Mouse (Mus musculus) bone marrow, adult 2 months (tissue): ENCODE data around the gene Nmur1. TPM values are rescaled to one million over a fixed set of nuclear protein-coding genes. Genes with fewer than 3 reads are reported as not detected.
A peak's percentile ranks its signal among the peaks of the same experiment; 100 is the strongest.

Experiments used
- H3K27ac ChIP-seq: fragments of 200-500 bp; 2 replicates; pipeline ENCODE4 v1.5.1; 2012; ENCODE audit warnings: low read depth, mild to moderate bottlenecking, control low read depth, inconsistent platforms, low read length; ENCODE audit not compliant: control insufficient read depth, poor library complexity, insufficient read depth
- H3K4me1 ChIP-seq: fragments of 200-500 bp; 2 replicates; pipeline ENCODE4 v1.6.1; 2011; ENCODE audit warnings: low read length; ENCODE audit not compliant: control insufficient read depth, insufficient read depth
- H3K4me3 ChIP-seq: fragments of 200-500 bp; replicated peaks from 2 replicates; pipeline ENCODE3; 2011; ENCODE audit warnings: mild to moderate bottlenecking, low read depth, low read length, control low read depth; ENCODE audit not compliant: control insufficient read depth
- CTCF ChIP-seq: fragments of 200-500 bp; IDR thresholded peaks from 2 replicates; pipeline ENCODE4 v1.5.1; 2011; ENCODE audit warnings: low read length, control low read depth; ENCODE audit not compliant: control insufficient read depth, insufficient read depth
- POLR2A ChIP-seq: fragments of 200-500 bp; IDR thresholded peaks from 2 replicates; pipeline ENCODE4 v1.6.1; 2011; ENCODE audit warnings: low read depth, mild to moderate bottlenecking, control low read depth, low read length, borderline replicate concordance; ENCODE audit not compliant: control insufficient read depth
- WGBS: fragments of 180-500 bp; shearing (Covaris S2); methylation state at CpG from one replicate; pipeline ENCODE4 v1.1.7; 2018; 5-methylcytosine and 5-hydroxymethylcytosine counted together
- polyA plus RNA-seq: library from polyadenylated mRNA; stranded (reverse); fragments of >200 nt; gene quantifications from 2 replicates; pipeline ENCODE4 v1.2.4, GENCODE M21; 2011; ENCODE audit warnings: low replicate concordance; ENCODE audit not compliant: missing spikeins, insufficient read depth, insufficient read length

Gene Nmur1
- polyA plus RNA-seq, 1 experiment = not detected

- H3K4me1 ChIP-seq = no peaks in the 10 kb centered on the region
- TF ChIP-seq POLR2A = no peak
- no peak for TF ChIP-seq CTCF
- WGBS = 79% methylated on average over 9 of the region's 9 CpGs
- H3K4me3 ChIP-seq = no peak overlapping the region
- H3K27ac ChIP-seq = no peak overlapping the region
Measured at GRCm38 (mm10) chr1:86464223-86464874, 38.3 kb upstream of the Nmur1 start.

GRCm38 (mm10) chr1:86459371-86459770, 33.3 kb upstream of the Nmur1 start:
- Histone ChIP-seq H3K4me3 (no peak overlapping the region), H3K4me1 (no peaks in the 10 kb centered on the region), H3K27ac (no peak overlapping the region)
- 55% methylated on average over 4 of the region's 4 CpGs for WGBS
- TF ChIP-seq POLR2A (no peak), CTCF (no peak)

DNA sequence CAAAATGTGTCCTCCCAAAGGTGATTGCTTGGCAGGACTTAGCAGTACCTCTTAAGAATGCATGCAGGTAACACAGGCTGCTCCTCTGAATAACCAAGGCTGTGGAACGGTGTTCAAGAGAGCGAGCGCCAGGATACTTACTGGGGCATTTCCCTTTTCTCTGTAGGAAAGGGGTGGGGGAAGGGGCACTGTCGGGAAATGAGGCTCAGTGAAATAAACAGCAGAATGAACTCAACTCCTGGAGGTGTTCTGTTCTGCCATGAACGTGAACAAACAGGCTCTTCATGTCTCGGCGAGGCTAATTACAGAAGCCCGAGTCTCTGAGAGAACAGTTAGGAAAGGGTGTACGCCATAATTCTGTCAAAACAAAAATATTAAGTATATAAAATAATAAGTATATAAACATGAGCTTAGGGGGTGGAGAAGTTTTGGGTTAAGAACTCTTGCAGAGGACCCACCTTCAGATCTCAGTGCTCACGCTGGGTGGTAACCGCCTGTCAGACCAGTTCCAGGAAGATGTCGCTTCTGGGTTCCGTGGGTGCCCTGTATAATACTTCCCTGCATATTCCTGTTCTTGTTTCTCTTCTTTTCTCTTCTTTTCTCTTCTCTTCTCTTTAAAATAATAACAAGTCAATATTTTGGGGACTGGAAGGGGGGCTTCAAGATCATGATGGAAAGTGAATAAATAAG, 31.0 kb upstream of the Nmur1 start:
- 20% methylated on average over 13 of the region's 13 CpGs for WGBS
- no peaks in the 10 kb centered on the region for H3K4me1 ChIP-seq

DNA sequence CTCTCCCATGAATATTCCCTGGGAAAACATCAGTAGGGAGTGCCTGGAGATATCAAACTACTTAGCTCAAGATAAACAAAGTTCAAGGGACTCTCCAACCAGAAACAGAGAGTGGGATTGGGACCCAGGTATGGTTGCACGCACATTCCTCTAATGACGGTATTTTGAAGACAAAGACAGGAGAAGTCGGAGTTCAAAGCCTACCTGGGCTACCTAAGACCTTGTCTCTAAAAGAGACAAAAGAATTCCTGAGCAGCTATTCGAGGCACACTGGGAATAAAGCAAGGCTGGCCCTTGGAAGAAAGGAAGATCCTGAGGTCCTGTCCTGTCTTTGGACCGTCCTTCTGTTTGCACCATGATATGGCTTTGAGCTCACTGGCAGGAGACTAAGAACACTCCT, 26.7 kb upstream of the Nmur1 start:
- H3K4me1 ChIP-seq = no peaks in the 10 kb centered on the region
- TF ChIP-seq POLR2A (no peak), CTCF (no peak)
- H3K27ac ChIP-seq = no peak overlapping the region
- no peak overlapping the region for H3K4me3 ChIP-seq
- 84% methylated on average over 5 of the region's 5 CpGs for whole genome bisulfite sequencing

More for the DNA sequence above, 31.0 kb upstream of the Nmur1 start:
- H3K27ac ChIP-seq = no peak overlapping the region
- no peak overlapping the region for H3K4me3 ChIP-seq
- TF ChIP-seq CTCF (no peak), POLR2A (no peak)

- no peak overlapping the region for H3K4me3 ChIP-seq
- TF ChIP-seq POLR2A = no peak
- TF ChIP-seq CTCF = no peak
- no peak overlapping the region for H3K27ac ChIP-seq
- WGBS = 66% methylated on average over 6 of the region's 6 CpGs
- H3K4me1 ChIP-seq = no peaks in the 10 kb centered on the region
Measured at GRCm38 (mm10) chr1:86449966-86450365, 23.9 kb upstream of the Nmur1 start.

- Histone ChIP-seq H3K4me3 (no peak overlapping the region), H3K4me1 (peaks cover 3% of the 10 kb centered on the region), H3K27ac (no peak overlapping the region)
- TF ChIP-seq POLR2A (no peak), CTCF (no peak)
- WGBS = 48% methylated on average over 4 of the region's 4 CpGs
Measured at GRCm38 (mm10) chr1:86448272-86448671, 22.2 kb upstream of the Nmur1 start.

GRCm38 (mm10) chr1:86447596-86448171, 21.7 kb upstream of the Nmur1 start:
- WGBS = 76% methylated on average over 13 of the region's 13 CpGs
- TF ChIP-seq POLR2A (no peak), CTCF (no peak)
- no peak overlapping the region for H3K27ac ChIP-seq
- H3K4me1 ChIP-seq = peaks cover 3% of the 10 kb centered on the region
- H3K4me3 ChIP-seq = no peak overlapping the region

DNA sequence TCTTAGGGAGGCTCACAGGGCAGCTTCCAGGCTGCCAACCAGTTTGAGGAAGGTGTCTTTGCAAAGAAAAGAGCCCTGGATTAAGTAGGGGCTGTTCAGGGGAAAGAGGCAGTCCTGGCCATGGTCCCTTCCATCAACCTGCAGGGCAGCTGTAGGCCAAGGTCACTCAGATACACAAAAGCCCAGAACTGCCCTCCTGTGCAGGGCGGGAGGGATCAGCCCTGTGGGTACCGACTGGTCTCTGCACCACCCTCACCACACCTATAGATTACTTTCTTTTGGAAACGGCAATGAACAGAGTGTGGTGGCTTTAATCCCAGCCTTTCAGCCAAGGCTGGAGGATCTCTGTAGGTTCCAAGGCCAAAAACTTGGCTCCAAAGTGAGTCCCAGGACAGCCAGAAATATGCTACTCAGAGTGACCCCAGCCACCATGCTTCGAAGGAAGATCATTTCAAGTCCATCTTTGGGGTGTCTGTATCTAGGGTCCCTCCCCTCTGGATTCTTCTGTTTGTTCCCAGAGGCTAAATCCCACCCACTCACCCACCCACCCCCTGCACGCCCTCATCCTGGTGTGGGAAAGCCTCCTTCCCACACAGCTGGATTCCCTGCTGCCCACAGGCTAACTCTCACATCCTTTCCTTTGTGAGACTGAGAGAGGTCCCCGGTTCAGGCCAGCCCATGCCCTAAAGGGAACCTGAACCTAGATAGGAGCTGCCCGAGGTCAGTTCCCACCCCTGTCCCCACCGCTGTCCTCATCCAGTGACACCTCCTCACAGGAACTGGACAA, 17.6 kb upstream of the Nmur1 start:
- Histone ChIP-seq H3K27ac (peak overlapping the region; percentile 61), H3K4me1 (peaks cover 4% of the 10 kb centered on the region), H3K4me3 (no peak overlapping the region)
- WGBS = 35% methylated on average over 8 of the region's 8 CpGs
- TF ChIP-seq CTCF = no peak
- TF ChIP-seq POLR2A = no peak
